Comparison of ENCODE assay signal across 9 mouse cellular contexts in the genomic region with DNA sequence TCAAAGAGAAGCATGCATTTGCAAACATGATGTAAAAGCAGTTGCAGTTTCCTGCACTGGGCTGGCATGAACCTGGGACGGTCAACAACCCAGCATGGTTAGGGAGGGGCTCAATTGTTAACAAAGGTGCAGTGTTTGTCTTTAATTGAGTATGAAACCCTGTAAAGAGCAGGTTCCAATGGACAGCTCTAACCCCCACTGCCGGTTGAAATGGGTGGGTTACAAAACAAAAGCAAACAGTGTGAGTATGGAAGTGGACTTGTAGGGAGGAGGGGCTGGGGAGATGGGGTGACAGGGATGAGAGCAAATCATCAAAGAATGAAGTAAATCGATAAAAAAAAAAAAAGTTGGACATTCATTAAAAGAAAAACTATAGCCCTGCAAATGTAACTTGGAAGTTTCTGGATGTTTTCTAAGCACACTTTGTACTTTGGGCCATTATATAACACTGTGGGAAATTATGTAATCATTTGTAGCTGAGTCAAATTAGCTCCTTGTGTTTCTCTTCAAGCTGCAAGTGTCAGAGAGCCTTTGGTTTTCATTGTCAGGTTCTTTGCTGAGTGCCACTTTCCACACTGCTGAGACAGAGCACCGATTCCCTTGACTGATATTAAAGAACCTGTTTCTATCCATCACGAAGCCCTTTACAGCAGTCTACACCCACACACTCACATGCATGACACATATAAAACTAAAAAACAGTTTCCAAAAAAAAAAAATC. TPM values are rescaled to one million over a fixed set of nuclear protein-coding genes. Genes with fewer than 3 reads are reported as not detected.
A peak's percentile ranks its signal among the peaks of the same experiment; 100 is the strongest.
DNase-seq lines count a peak whose midpoint lies in the region; ATAC-seq and TF ChIP-seq lines count a peak whose summit lies in the region.
"Had no signal": no experiment of that assay in that cellular context is flagged by ENCODE, and none has a peak within 500 bp of the region (broad histone marks: within the 10 kb centered on the region; RNA-seq: fewer than 3 reads in every experiment).

No protein-coding gene starts in this region.

- no peak overlapping the region for H3K27ac ChIP-seq in embryonic facial prominence, embryonic 11.5 days (replicated peaks; ENCODE audit: low read depth, low read length)
- no peak overlapping the region for H3K27ac ChIP-seq in embryonic facial prominence, embryonic 10.5 days (replicated peaks)
- H3K27ac ChIP-seq in left cerebral cortex, adult 2 months, result peak overlapping the region; percentile 65
- H3K27ac ChIP-seq: heart, adult 2 months had no signal

- intact Hi-C loops in left cerebral cortex, adult 2 months (cut with DNase I), result no loop called here

- H3K9me3 ChIP-seq in embryonic facial prominence, embryonic 11.5 days (replicated peaks; ENCODE audit: control insufficient read depth, low read length), result no peaks in the 10 kb centered on the region
- H3K9me3 ChIP-seq in embryonic facial prominence, embryonic 10.5 days, result no peaks in the 10 kb centered on the region

- H3K4me2 ChIP-seq in embryonic facial prominence, embryonic 11.5 days (ENCODE audit: low read depth, low read length), result no peak overlapping the region

- no peaks in the 10 kb centered on the region for H3K27me3 ChIP-seq in embryonic facial prominence, embryonic 11.5 days (ENCODE audit: control insufficient read depth, insufficient read depth, low read length)
- no peaks in the 10 kb centered on the region for H3K27me3 ChIP-seq in embryonic facial prominence, embryonic 10.5 days (replicated peaks; ENCODE audit: low read depth, poor library complexity, severe bottlenecking)

- no peak overlapping the region for H3K4me3 ChIP-seq in embryonic facial prominence, embryonic 11.5 days (ENCODE audit: low read depth, low read length)
- H3K4me3 ChIP-seq in embryonic facial prominence, embryonic 10.5 days, result no peak overlapping the region
- H3K4me3 ChIP-seq in left cerebral cortex, adult 2 months, result no peak overlapping the region
- H3K4me3 ChIP-seq: heart, adult 2 months had no signal

- no peak for DNase-seq in embryonic facial prominence, embryonic 11.5 days (ENCODE audit: low spot score)
- no peak for DNase-seq in embryonic facial prominence, embryonic 10.5 days (ENCODE audit: low spot score)
- DNase-seq in left cerebral cortex, adult 2 months (ENCODE audit: extremely low spot score in 1 of 2, low spot score in 2 of 2), result no peak
- no peak for DNase-seq in left cerebral cortex, adult 8-10 months (ENCODE audit: low spot score in 2 of 2)
- peak; percentile 17 to 72 for DNase-seq in kidney, postnatal 36 days
- peak; percentile 80 for DNase-seq in lung, postnatal 25 days (ENCODE audit: low spot score)
- no peak for DNase-seq in gastrocnemius, adult 8-10 months (ENCODE audit: low spot score in 2 of 2)
- DNase-seq: heart, adult 2 months had no signal

- ATAC-seq in embryonic facial prominence, embryonic 11.5 days (replicated peaks; ENCODE audit: insufficient number of reproducible peaks, low FRiP score, low TSS enrichment, low read depth), result 0 out of 2 replicates have a peak, but pooled peaks have one; percentile 39
- no peak for ATAC-seq in cerebellum, adult (ENCODE audit: insufficient number of reproducible peaks, low FRiP score, low TSS enrichment)

- no peak for TF ChIP-seq CTCF in left cerebral cortex, adult 2 months (IDR thresholded peaks at IDR 0.05)

- H3K4me1 ChIP-seq in embryonic facial prominence, embryonic 11.5 days (ENCODE audit: control insufficient read depth, insufficient read depth, low read length), result no peaks in the 10 kb centered on the region
- peaks cover 8% of the 10 kb centered on the region; the same call in 1 of the 2 replicates for H3K4me1 ChIP-seq in embryonic facial prominence, embryonic 10.5 days

- H3K36me3 ChIP-seq in embryonic facial prominence, embryonic 11.5 days (replicated peaks; ENCODE audit: control insufficient read depth, insufficient read depth, low read depth, low read length), result no peaks in the 10 kb centered on the region
- no peaks in the 10 kb centered on the region for H3K36me3 ChIP-seq in embryonic facial prominence, embryonic 10.5 days (replicated peaks)

- 53% methylated on average over 5 of the region's 5 CpGs for WGBS in embryonic facial prominence, embryonic 11.5 days
- 62% methylated on average over 5 of the region's 5 CpGs for WGBS in embryonic facial prominence, embryonic 10.5 days

- H3K9ac ChIP-seq in embryonic facial prominence, embryonic 11.5 days (replicated peaks; ENCODE audit: low read length), result no peak overlapping the region

RNA-seq across cellular contexts. Expression of gene Gsta3, which starts 8.5 kb away (rescaled TPM):
- 0.75 TPM in 1 of 2 replicates, not detected in the other for polyA plus RNA-seq in embryonic facial prominence, embryonic 11.5 days (2014; fragmentation: Nextera tagmentation; extraction: Ambion mirVana)
- 0.20 and 0.52 TPM in 2 replicates for polyA plus RNA-seq in embryonic facial prominence, embryonic 10.5 days (2016; fragmentation: Nextera tagmentation; extraction: Ambion mirVana)
- total RNA-seq in left cerebral cortex, adult 2 months (2021), result 1 to 10 TPM; 1.6 to 1.7 TPM
- 1 to 10 TPM; 1.3 to 3.0 (median 1.8) TPM for total RNA-seq in left cerebral cortex, adult 8-10 months (2022)
- 1 to 10 TPM in 2 of 4 experiments, under 1 TPM in 2; 0.48 to 1.2 (median 0.86) TPM for total RNA-seq in gastrocnemius, adult 8-10 months (2022)

RNA-seq across cellular contexts. Expression of gene Tmem14a, which starts 13.5 kb away (rescaled TPM):
- polyA plus RNA-seq in embryonic facial prominence, embryonic 11.5 days (2014; fragmentation: Nextera tagmentation; extraction: Ambion mirVana), result 9.3 and 11.8 TPM in 2 replicates
- 7.9 TPM in 2 replicates for polyA plus RNA-seq in embryonic facial prominence, embryonic 10.5 days (2016; fragmentation: Nextera tagmentation; extraction: Ambion mirVana)
- 10 to 100 TPM; 46.6 to 47.4 TPM for total RNA-seq in left cerebral cortex, adult 2 months (2021)
- total RNA-seq in left cerebral cortex, adult 8-10 months (2022), result 10 to 100 TPM; 45.0 to 54.0 (median 49.6) TPM
- total RNA-seq in gastrocnemius, adult 8-10 months (2022), result 1 to 10 TPM in 2 of 4 experiments, under 1 TPM in 2; 0.73 to 1.5 (median 1.0) TPM

Comparison
In these comparisons a context has a peak if more than half of its experiments do, and no peak if none do; other contexts are left out.
1. DNase-seq: peak in kidney, postnatal 36 days (2 of 2) and lung, postnatal 25 days (single experiment); none in embryonic facial prominence, embryonic 11.5 days (single experiment), embryonic facial prominence, embryonic 10.5 days (single experiment), left cerebral cortex, adult 2 months (0 of 2), left cerebral cortex, adult 8-10 months (0 of 2) and gastrocnemius, adult 8-10 months (0 of 2).
2. RNA of gene Tmem14a, which starts 13.5 kb away (total RNA-seq): 45.0 to 54.0 TPM in left cerebral cortex, adult 8-10 months and 46.6 to 47.4 TPM in left cerebral cortex, adult 2 months; 0.73 to 1.5 TPM in gastrocnemius, adult 8-10 months; every median in the first group is over 10 times any median in the second.